Mouse (Mus musculus) mouse embryonic stem cell (cell line): ENCODE measurements around the gene Il17rd.

Source experiments
- in situ Hi-C, 2 experiments: fragments of 300-500 bp; cut with MboI; formaldehyde crosslinking; loops; 1 replicate in 1 of 2; 3 replicates in 1 of 2; pipeline ENCODE4 v1.14.3; 2019 to 2020; ENCODE audit warnings: low sequenced_read_pairs in 2 of 2, low pct_unique_long_range_greater_than_20kb in 1 of 2, mixed read lengths in 1 of 2; ENCODE audit not compliant: unreplicated experiment in 1 of 2

Gene Il17rd

GRCm38 (mm10) chr14:27042280-27042983, 3.7 kb downstream of the Il17rd start:
- in situ Hi-C loops = loop anchor here in 1 of 2 experiments (5.0 kb wide), 1 partner anchor 55 kb away; no protein-coding TSS in a partner anchor

GRCm38 (mm10) chr14:27043416-27043815, 4.7 kb downstream of the Il17rd start:
- in situ Hi-C loops = loop anchor here in 1 of 2 experiments (5.0 kb wide), 1 partner anchor 54 kb away; no protein-coding TSS in a partner anchor

DNA sequence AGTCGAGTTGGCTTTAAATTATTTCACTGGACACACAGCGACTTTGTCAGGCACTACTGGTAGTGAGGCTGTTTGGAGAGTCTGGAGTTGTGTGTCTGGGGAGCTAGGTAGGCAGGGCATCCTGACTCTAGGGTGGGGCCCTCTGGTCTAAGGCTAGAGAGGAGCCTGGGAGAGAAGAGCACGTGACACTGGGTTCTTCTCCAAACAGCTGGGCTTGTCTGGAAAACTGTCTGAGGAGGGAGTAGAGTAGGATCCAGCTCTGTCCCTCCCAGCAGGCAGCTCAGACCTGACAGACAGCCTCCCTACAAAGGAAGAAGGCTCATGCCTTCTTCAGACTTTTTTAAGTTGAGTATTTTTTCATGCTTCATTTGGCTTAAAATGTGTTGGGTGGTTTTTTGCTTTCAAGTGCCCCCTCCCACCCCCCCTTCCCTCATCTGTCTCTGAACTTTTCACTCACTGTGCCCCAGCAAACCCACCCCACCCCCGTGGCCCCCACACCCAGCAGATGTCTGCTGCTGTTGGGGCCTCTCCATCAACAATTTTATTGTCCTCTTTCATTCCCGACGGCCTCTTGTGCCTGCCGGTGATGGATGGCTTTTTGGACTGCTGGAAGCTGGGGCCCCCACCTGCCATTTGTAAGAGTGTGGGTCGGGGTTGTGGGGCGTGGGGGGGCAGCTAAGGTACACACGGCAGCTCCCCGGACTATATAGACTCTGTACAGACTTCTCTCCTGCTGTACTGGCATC, 5.7 kb downstream of the Il17rd start:
- in situ Hi-C loops = loop anchor here in 1 of 2 experiments (5.0 kb wide), 1 partner anchor 53 kb away; no protein-coding TSS in a partner anchor

DNA sequence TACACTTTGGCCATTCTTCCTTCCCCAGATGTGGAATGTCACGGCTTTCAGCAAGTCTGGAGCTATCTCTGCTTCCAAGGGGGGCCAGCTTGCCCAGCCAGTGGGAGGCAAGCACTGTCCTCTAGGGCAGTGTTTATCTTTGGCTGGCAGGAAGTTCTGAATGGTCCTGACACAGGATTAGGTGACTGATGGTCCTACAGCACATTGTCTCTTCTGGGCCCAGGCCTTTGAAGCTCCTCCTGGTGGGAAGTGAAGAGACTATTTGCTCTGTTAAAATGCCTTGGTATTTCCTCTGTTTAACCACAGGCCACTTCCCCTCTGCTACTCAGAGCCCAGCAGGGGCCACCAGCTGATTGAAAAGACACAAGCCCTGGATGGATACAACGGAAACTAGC, 6.2 kb downstream of the Il17rd start:
- in situ Hi-C loops = loop anchor here in 1 of 2 experiments (5.0 kb wide), 1 partner anchor 52 kb away; no protein-coding TSS in a partner anchor

- in situ Hi-C loops = no loop called here
Measured at GRCm38 (mm10) chr14:27048231-27048956, 9.7 kb downstream of the Il17rd start.

DNA sequence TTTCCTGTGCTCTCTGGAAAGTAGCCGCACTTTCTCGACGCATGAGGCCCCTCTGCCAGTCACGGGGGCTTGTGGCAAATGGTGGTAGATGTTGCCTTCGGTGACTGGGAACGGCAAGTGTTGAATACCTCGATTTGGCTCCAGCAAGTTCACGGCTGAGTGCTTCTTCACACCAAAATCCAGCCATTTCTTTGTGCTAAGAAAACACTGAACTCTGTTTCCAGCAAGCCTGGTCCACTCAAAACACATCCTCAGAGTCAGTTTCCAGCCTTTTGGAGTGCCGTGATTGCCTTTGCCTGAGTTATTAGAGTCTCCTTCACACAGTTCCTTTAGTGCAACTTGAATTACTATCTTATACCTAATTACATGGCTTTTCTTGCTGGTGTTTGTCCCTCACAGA, 11.3 kb downstream of the Il17rd start:
- in situ Hi-C loops = no loop called here

DNA sequence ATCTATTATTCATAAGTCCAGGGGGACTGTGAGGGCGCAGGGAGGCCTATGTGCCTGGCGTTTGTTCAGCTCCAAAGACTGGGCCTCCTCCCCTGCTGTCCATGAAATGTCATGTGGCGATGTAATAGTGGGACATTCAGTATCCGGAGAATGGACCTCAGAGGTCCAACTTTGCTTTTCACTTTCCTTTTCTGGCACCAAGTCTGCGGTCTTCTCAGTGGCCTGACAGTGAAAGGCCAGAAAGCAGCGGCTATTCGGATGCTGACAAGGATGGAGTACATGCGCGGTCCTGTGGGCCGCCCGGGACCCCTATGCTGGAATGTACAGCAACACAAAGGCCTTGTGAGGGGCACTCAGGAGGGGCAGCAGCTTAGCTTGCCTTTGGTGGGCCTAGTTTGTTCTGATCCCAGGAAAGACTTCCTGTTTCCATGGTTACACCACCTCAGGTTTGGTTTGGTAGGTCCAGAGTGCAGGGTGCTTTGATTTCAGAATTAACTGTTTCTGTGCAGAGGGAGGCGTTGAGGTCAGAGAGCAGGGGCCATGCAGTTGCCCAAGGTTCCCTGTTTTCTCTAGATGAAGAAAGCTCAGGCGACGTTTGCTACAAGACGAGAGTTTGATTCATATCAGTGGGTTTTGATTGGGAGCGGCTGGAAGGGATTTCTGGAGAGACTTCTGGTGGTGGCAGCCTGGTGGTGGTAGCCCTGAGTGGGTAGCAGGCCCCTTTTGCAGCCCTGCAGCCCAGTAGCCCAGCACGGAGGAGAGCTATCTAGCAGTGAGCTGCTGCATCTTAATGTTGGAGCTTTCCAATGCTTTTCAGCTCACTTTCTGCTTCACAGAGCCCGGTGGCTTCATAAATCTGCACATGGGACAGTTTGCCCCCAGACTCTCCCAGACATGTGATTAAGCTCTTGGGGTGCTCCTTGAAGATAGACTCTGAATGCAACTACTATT, 12.1 kb downstream of the Il17rd start:
- in situ Hi-C loops = no loop called here

DNA sequence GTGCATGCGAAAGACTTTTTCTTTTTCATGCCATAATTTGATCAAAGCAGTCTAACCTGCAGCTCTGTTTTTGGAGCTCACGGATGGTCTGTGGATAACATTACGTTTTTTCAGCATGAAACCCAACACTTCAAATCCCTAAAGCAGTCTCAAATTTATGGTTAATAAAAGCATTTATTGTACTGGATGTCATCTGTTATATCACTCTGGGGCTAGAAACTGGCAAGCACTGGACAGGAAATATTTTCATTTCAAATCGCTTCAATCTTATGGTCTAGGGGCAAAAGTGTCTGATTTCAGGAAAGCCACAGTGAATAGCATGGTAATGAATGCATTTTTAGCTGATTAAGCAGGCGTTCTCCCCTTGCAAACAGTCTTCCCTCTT, 12.8 kb downstream of the Il17rd start:
- in situ Hi-C loops = no loop called here

DNA sequence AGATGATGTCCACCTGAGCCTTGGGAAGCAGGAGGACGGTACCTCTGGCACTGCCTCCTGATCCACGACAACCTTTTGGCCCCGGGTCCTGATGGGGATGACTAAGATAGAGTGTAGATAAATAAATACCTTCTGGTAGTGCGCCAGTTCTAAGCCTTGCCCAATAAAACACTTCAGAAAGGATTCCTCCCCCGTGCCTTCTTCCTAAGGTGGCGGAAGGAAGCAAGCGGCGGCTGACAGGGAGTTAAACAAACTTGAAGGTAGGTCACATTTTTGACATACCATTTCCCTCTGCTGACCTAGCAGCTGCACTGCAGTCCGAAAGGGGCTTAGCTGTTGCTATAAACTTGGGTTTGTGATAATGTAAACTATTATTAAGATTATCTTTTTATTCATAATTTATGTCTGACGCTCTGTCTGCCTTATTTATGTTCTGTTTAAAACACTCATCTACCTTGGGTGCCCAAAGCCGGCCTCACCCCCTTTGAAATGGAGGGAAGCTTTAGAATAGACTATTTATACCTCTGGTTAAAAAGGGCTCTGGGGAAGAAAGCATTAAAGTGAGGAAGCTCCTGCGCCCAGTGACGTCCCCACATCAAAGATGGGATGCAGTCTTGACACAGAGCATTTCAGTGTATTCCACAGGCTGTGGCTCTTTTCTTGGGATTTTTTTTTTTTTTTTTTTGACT, 19.9 kb downstream of the Il17rd start:
- in situ Hi-C loops = no loop called here

GRCm38 (mm10) chr14:27059224-27059558, 20.4 kb downstream of the Il17rd start:
- in situ Hi-C loops = no loop called here

DNA sequence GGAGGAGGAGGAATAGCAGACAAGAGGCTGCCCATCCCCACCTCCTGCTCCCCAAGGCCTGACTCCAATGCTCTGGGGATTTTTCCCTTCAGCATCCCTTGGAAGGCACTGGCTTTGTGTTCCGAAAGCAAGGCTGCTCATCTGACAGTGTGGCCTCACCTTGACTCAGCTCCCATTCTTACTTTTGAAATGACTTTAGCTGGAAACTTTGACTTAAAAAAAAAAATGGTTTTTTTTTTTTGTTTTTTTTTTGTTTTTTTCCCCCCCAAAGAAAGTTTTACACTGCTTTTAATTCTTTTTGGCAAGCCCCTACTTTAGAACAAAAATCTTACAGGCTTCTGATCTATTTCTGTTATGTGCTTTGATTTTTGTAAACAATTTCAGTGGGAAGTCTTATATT, 24.6 kb downstream of the Il17rd start:
- in situ Hi-C loops = no loop called here

- in situ Hi-C loops = no loop called here
Measured at GRCm38 (mm10) chr14:27066171-27066929, 27.6 kb downstream of the Il17rd start.

GRCm38 (mm10) chr14:27067866-27068271, 29.1 kb downstream of the Il17rd start:
- in situ Hi-C loops = no loop called here

- in situ Hi-C loops = no loop called here
Measured at GRCm38 (mm10) chr14:27069434-27070097, 30.8 kb downstream of the Il17rd start.

- in situ Hi-C loops = no loop called here
Measured at GRCm38 (mm10) chr14:27070128-27070527, 31.4 kb downstream of the Il17rd start.

GRCm38 (mm10) chr14:27070758-27071157, 32.0 kb downstream of the Il17rd start:
- in situ Hi-C loops = no loop called here

DNA sequence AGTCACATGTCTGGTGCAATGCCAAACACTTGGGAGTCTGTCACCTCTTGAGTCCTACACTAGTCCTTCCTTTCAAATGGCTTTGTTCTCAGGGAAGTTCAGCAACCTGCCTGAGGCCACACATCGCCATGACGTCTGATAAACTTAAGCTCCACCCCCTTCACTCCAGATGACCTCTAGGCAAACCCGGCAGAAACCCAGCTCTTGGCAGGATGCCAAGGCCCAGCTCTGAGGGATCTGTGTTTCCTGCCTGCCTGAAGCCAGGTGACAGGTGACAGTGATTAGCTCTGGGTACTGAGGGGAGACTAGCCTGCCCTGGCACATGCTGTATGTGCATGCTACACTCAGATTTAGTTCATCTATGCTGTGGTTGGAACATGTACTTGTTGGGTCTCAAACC, 33.2 kb downstream of the Il17rd start:
- in situ Hi-C loops = no loop called here
